ENCODE assay signal across 20 mouse cellular contexts in the genomic region with DNA sequence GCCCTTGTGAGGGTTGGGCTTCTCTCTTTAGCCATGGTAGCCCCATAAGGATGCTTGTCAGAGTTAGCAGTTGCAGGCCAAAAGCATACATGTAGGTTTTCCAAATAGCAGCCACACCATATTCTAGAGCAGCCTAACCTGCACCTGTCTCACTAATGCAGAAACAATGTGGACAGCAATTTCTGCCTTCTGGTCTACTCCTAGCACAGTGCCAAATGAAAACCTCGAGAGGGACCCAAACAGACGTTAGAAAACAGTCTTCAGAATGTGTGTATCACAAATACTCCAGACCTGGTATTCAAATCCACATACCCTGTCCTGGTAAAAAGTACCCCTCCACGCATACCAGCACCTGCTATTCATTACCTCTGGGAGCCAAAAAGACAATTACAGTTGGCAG.
A peak's percentile ranks its signal among the peaks of the same experiment; 100 is the strongest.
DNase-seq lines count a peak whose midpoint lies in the region; ATAC-seq lines count a peak whose summit lies in the region.
"Had no signal": no experiment of that assay in that cellular context is flagged by ENCODE, and none has a peak within 500 bp of the region (broad histone marks: within the 10 kb centered on the region; RNA-seq: fewer than 3 reads in every experiment).

No protein-coding gene starts in this region.

- H3K4me1 ChIP-seq in midbrain, embryonic 11.5 days (ENCODE audit: control insufficient read depth, insufficient read depth, low read length) = no peaks in the 10 kb centered on the region
- H3K4me1 ChIP-seq in midbrain, embryonic 10.5 days = no peaks in the 10 kb centered on the region
- H3K4me1 ChIP-seq: embryonic facial prominence, embryonic 15.5 days; forebrain, embryonic 10.5 days; heart, embryonic 12.5 days; hindbrain, embryonic 10.5 days had no signal

- no peak overlapping the region for H3K27ac ChIP-seq in midbrain, embryonic 11.5 days (ENCODE audit: low read depth, low read length)
- no peak overlapping the region for H3K27ac ChIP-seq in midbrain, embryonic 10.5 days (replicated peaks)
- H3K27ac ChIP-seq: embryonic facial prominence, embryonic 15.5 days; forebrain, embryonic 10.5 days; gastrocnemius, adult 2 months; hindbrain, embryonic 10.5 days had no signal

- ATAC-seq in midbrain, embryonic 11.5 days (ENCODE audit: low FRiP score) = no peak
- ATAC-seq in CD4-positive, CD25-positive, alpha-beta regulatory T cell, adult 4 months = no peak
- ATAC-seq: forebrain, embryonic 14.5 days; hindbrain, embryonic 16.5 days had no signal

- H3K27me3 ChIP-seq in midbrain, embryonic 11.5 days (ENCODE audit: control insufficient read depth, insufficient read depth, low read length) = no peaks in the 10 kb centered on the region
- H3K27me3 ChIP-seq in midbrain, embryonic 10.5 days (ENCODE audit: low read depth, poor library complexity, severe bottlenecking) = no peaks in the 10 kb centered on the region
- H3K27me3 ChIP-seq: embryonic facial prominence, embryonic 15.5 days; heart, embryonic 12.5 days had no signal

- H3K9me3 ChIP-seq in midbrain, embryonic 11.5 days (ENCODE audit: control insufficient read depth, low read length) = no peaks in the 10 kb centered on the region
- no peaks in the 10 kb centered on the region for H3K9me3 ChIP-seq in midbrain, embryonic 10.5 days (replicated peaks)
- H3K9me3 ChIP-seq: embryonic facial prominence, embryonic 15.5 days; forebrain, embryonic 10.5 days; heart, embryonic 12.5 days; hindbrain, embryonic 10.5 days had no signal

- no peak overlapping the region for H3K4me2 ChIP-seq in midbrain, embryonic 11.5 days
- H3K4me2 ChIP-seq: embryonic facial prominence, embryonic 15.5 days; heart, embryonic 12.5 days had no signal

- no peaks in the 10 kb centered on the region for H3K36me3 ChIP-seq in midbrain, embryonic 11.5 days (ENCODE audit: control insufficient read depth, insufficient read depth, low read length)
- H3K36me3 ChIP-seq in midbrain, embryonic 10.5 days = no peaks in the 10 kb centered on the region
- H3K36me3 ChIP-seq: embryonic facial prominence, embryonic 15.5 days; forebrain, embryonic 10.5 days; heart, embryonic 12.5 days; hindbrain, embryonic 10.5 days had no signal

- peak; percentile 68 for DNase-seq in midbrain, embryonic 11.5 days (ENCODE audit: low spot score, missing footprints)
- no peak for DNase-seq in midbrain, embryonic 10.5 days (ENCODE audit: low spot score)
- DNase-seq in R1 (ENCODE audit: low read depth, low spot score) = peak; percentile 24
- DNase-seq in cerebellum, adult 9-10 months = peak; percentile 59
- no peak for DNase-seq in layer of hippocampus, adult 18-20 months (ENCODE audit: low spot score in 2 of 2)
- no peak for DNase-seq in layer of hippocampus, postnatal 36 days
- DNase-seq: adrenal gland, postnatal 14 days; embryo, embryonic 11 days; gastrocnemius, adult 2 months; gastrocnemius, postnatal 25 days; kidney, adult 11 months; kidney, adult 9 months had no signal

- 86% methylated on average over 3 of the region's 3 CpGs for WGBS in midbrain, embryonic 11.5 days
- WGBS in midbrain, embryonic 10.5 days = 76% methylated on average over 3 of the region's 3 CpGs

- H3K4me3 ChIP-seq in midbrain, embryonic 11.5 days (ENCODE audit: low read depth, low read length) = no peak overlapping the region
- no peak overlapping the region for H3K4me3 ChIP-seq in midbrain, embryonic 10.5 days
- H3K4me3 ChIP-seq: embryonic facial prominence, embryonic 15.5 days; erythroblast, embryonic 14.5 days; forebrain, embryonic 10.5 days; gastrocnemius, adult 2 months; heart, embryonic 12.5 days; hindbrain, embryonic 10.5 days had no signal

- no peak overlapping the region for H3K9ac ChIP-seq in midbrain, embryonic 11.5 days (ENCODE audit: low read length)
- H3K9ac ChIP-seq: embryonic facial prominence, embryonic 15.5 days; heart, embryonic 12.5 days had no signal

Comparison
In these comparisons a context has a peak if more than half of its experiments do, and no peak if none do; other contexts are left out.
1. DNase-seq: peak in midbrain, embryonic 11.5 days (single experiment), R1 (single experiment) and cerebellum, adult 9-10 months (single experiment); none in midbrain, embryonic 10.5 days (single experiment), layer of hippocampus, adult 18-20 months (0 of 2) and layer of hippocampus, postnatal 36 days (0 of 2).